Mouse (Mus musculus) limb, embryonic 12.5 days (tissue): ENCODE results near the gene Trhr2. TPM values are rescaled to one million over a fixed set of nuclear protein-coding genes. Genes with fewer than 3 reads are reported as not detected.

Experiments
- ATAC-seq: fragments of 200-750 bp; cut with Nextera tagmentation; 2 replicates; pipeline ENCODE4 v1.8.0; 2017; ENCODE audit warnings: low read depth, moderate TSS enrichment; ENCODE audit not compliant: insufficient number of reproducible peaks, insufficient read depth, low FRiP score, low TSS enrichment
- H3K27ac ChIP-seq: fragments of 300-500 bp; sonication (generic); 2 replicates; pipeline ENCODE4 v1.5.1; 2016; ENCODE audit warnings: mild to moderate bottlenecking, moderate library complexity
- H3K27me3 ChIP-seq: fragments of 300-500 bp; sonication (generic); 2 replicates; pipeline ENCODE4 v1.6.1; 2016; ENCODE audit warnings: mild to moderate bottlenecking, moderate library complexity
- H3K36me3 ChIP-seq: fragments of 300-500 bp; sonication (generic); 2 replicates; pipeline ENCODE4 v1.6.1; 2016; ENCODE audit warnings: mild to moderate bottlenecking, moderate library complexity
- H3K4me1 ChIP-seq: fragments of 300-500 bp; sonication (generic); replicated peaks from 2 replicates; pipeline ENCODE4 v1.6.1; 2016
- H3K4me2 ChIP-seq: fragments of 300-500 bp; sonication (generic); 2 replicates; pipeline ENCODE4 v1.6.1; 2016; ENCODE audit warnings: mild to moderate bottlenecking, moderate library complexity
- H3K4me3 ChIP-seq: fragments of 300-500 bp; sonication (generic); replicated peaks from 2 replicates; pipeline ENCODE4 v1.5.1; 2016; ENCODE audit warnings: mild to moderate bottlenecking
- H3K9ac ChIP-seq: fragments of 300-500 bp; sonication (generic); replicated peaks from 2 replicates; pipeline ENCODE4 v1.6.1; 2016; ENCODE audit warnings: mild to moderate bottlenecking, moderate library complexity
- H3K9me3 ChIP-seq: fragments of 300-500 bp; sonication (generic); 2 replicates; pipeline ENCODE4 v1.6.1; 2016; ENCODE audit warnings: mild to moderate bottlenecking, moderate library complexity
- WGBS: fragments of 180-500 bp; shearing (Covaris S2); methylation state at CpG from one replicate; pipeline ENCODE4 v1.1.7; 2016; 5-methylcytosine and 5-hydroxymethylcytosine counted together
- polyA plus RNA-seq: library from polyadenylated mRNA; unstranded; fragments of >200 nt; fragmentation: Nextera tagmentation; extraction: Ambion mirVana; gene quantifications from 2 replicates; pipeline ENCODE4 v1.2.1, GENCODE M21; 2016

The Trhr2 gene
- polyA plus RNA-seq, 1 experiment from 2014 or later = not detected

DNA sequence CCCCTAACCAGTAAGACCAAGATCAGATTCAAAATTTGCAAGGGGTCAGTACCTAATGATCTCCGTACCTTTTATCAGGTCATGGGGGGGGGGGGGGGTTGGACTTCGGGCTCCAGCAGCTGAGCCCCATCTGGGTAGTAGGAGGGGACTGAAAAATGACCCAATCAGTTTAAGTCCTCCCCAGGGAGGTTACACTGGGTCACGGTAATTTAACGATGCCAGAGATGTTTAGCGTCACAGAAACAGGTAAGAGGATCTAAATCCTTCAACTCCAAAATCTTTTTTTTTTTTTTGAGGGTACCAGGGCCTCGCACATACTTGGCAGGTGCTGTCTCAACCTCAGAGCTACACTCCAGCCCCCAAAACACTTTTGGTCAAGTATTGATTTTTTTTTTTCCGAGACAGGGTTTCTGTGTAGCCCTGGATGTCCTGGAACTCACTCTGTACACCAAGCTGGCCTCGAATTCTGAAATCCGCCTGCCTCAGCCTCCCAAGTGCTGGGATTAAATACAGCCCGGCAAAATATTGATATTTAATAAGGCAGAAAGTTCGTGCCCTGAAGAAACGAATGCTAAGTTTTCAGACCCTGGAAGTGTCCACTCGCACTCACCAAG lies 15.3 kb upstream of the Trhr2 start:
- Histone ChIP-seq H3K9me3 (no peaks in the 10 kb centered on the region), H3K9ac (no peak overlapping the region), H3K4me2 (peak overlapping the region; percentile 87), H3K27ac (no peak overlapping the region), H3K4me3 (peak overlapping the region; percentile 89), H3K36me3 (peaks cover 27% of the 10 kb centered on the region), H3K27me3 (no peaks in the 10 kb centered on the region), H3K4me1 (peaks cover 23% of the 10 kb centered on the region)
- ATAC-seq = peak; percentile 6; the same call in 1 of the 2 replicates
- WGBS = 27% methylated on average over 13 of the region's 13 CpGs

DNA sequence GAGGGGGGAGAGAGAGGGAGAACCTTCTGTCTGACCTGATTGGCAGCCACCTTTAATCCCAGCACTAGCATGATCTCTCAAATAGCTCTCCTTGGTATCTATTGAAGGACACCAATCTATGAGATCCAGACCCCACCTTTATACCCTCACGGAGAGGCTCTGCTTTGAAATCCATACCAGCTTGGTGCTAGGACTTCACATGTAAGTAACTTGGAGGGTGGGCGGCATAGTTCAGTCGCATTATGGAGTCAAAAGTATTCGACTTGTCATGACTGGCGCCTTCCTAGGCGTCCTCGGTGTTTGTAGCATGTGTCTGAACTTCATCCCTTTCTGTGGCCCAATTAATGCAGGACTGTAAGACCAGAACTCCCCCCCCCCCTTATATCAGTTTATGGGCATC lies 14.8 kb upstream of the Trhr2 start:
- H3K27ac ChIP-seq = no peak overlapping the region
- no peak overlapping the region; the same call in 1 of the 2 replicates for H3K4me3 ChIP-seq
- H3K9me3 ChIP-seq = no peaks in the 10 kb centered on the region
- 93% methylated on average over 7 of the region's 7 CpGs for WGBS
- peak overlapping the region; percentile 87 for H3K4me2 ChIP-seq
- ATAC-seq = no peak
- no peak overlapping the region for H3K9ac ChIP-seq
- H3K36me3 ChIP-seq = peaks cover 22% of the 10 kb centered on the region
- no peaks in the 10 kb centered on the region for H3K27me3 ChIP-seq
- H3K4me1 ChIP-seq = peaks cover 23% of the 10 kb centered on the region

GRCm38 (mm10) chr8:122371706-122372105 lies 11.2 kb upstream of the Trhr2 start:
- Histone ChIP-seq H3K4me3 (no peak overlapping the region), H3K36me3 (no peaks in the 10 kb centered on the region), H3K27ac (no peak overlapping the region), H3K4me1 (0 out of 2 replicates have a peak, but pooled peaks cover 8% of the 10 kb centered on the region), H3K4me2 (no peak overlapping the region), H3K9ac (no peak overlapping the region), H3K9me3 (no peaks in the 10 kb centered on the region), H3K27me3 (no peaks in the 10 kb centered on the region; the same call in 1 of the 2 replicates)
- WGBS = 73% methylated on average over 6 of the region's 6 CpGs
- ATAC-seq = no peak

DNA sequence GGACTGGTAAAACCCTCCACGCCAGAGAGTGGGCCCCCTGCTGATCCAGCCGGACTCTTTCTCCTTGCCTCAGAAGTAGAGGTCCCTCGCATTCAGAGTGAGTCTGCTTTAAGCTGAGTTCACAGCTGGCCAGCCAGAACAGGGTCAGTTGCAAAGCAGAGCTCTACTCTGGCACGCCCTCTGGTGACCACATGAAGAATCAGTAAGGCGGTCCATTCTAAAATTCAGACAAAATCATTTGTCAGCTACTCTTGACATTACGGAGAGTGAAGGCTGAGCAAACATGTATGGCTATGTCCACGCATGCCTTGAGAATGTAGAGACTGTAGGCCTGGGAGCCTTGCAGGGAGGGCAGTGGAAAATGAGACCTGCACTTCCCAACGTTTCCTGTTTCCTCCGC lies 9.1 kb upstream of the Trhr2 start:
- 13% methylated on average over 9 of the region's 9 CpGs for WGBS
- no peaks in the 10 kb centered on the region for H3K4me1 ChIP-seq
- 0 out of 2 replicates have a peak, but pooled peaks have one; percentile 32 for ATAC-seq
- H3K36me3 ChIP-seq = no peaks in the 10 kb centered on the region
- H3K4me2 ChIP-seq = no peak overlapping the region
- no peak overlapping the region for H3K4me3 ChIP-seq
- H3K27ac ChIP-seq = no peak overlapping the region
- H3K9ac ChIP-seq = no peak overlapping the region
- H3K27me3 ChIP-seq = no peaks in the 10 kb centered on the region; the same call in 1 of the 2 replicates
- H3K9me3 ChIP-seq = no peaks in the 10 kb centered on the region

GRCm38 (mm10) chr8:122368494-122368893 lies 7.9 kb upstream of the Trhr2 start:
- no peaks in the 10 kb centered on the region for H3K4me1 ChIP-seq
- 74% methylated on average over 10 of the region's 10 CpGs for WGBS
- no peak overlapping the region for H3K4me2 ChIP-seq
- no peak overlapping the region for H3K4me3 ChIP-seq
- no peaks in the 10 kb centered on the region for H3K36me3 ChIP-seq
- no peak overlapping the region for H3K27ac ChIP-seq
- H3K27me3 ChIP-seq = peaks cover 5% of the 10 kb centered on the region; the same call in 1 of the 2 replicates
- no peaks in the 10 kb centered on the region for H3K9me3 ChIP-seq
- no peak for ATAC-seq
- no peak overlapping the region for H3K9ac ChIP-seq

DNA sequence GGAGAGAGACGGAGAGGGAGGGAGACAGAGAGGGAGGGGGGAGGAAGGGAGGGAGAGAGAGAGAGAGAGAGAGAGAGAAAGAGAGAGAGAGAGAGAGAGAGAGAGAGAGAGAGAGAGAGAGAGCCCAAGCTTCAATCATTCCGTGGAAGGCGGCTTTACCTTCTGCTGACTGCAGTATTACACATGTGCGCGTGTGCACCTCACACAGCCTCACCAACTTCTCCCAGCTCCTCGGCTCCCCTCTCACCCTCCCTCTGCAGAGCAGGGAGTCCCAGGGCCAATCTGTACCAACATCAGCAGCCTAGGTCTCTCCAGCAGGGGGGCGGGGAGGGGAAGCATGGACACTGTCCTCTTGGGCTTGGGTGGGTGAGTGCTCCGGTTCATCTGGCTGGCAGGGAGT lies 2.4 kb upstream of the Trhr2 start:
- no peak for ATAC-seq
- 29% methylated on average over 6 of the region's 8 CpGs for WGBS
- H3K9ac ChIP-seq = no peak overlapping the region
- no peaks in the 10 kb centered on the region for H3K36me3 ChIP-seq
- no peaks in the 10 kb centered on the region for H3K9me3 ChIP-seq
- no peak overlapping the region for H3K4me3 ChIP-seq
- peaks cover 30% of the 10 kb centered on the region for H3K27me3 ChIP-seq
- no peak overlapping the region for H3K27ac ChIP-seq
- peaks cover 16% of the 10 kb centered on the region for H3K4me1 ChIP-seq
- H3K4me2 ChIP-seq = no peak overlapping the region

DNA sequence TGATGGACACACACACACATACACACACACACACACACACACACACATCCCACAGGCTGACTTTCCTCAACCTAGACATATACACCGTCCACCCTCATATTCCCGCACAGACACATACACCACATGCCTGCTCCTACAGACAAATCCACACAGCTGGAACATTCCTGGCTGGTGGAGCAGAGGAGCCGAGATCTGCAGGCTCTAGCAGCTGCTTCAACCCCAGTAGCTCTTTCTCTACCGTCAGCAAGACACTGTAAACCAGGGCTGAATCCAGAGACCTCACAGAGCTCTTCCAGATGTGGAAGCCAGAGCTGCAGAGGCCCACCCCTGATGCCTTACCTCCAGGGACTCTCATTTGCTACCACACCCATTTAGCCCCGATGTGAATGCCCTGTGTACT lies 1.7 kb upstream of the Trhr2 start:
- WGBS = 32% methylated on average over 5 of the region's 5 CpGs
- Histone ChIP-seq H3K9ac (no peak overlapping the region), H3K4me3 (no peak overlapping the region), H3K4me1 (peaks cover 16% of the 10 kb centered on the region), H3K4me2 (no peak overlapping the region), H3K27ac (0 out of 2 replicates have a peak overlapping the region, but pooled peaks have one; percentile 29), H3K9me3 (no peaks in the 10 kb centered on the region), H3K36me3 (no peaks in the 10 kb centered on the region), H3K27me3 (peaks cover 37% of the 10 kb centered on the region)
- peak; percentile 23; the same call in 1 of the 2 replicates for ATAC-seq

DNA sequence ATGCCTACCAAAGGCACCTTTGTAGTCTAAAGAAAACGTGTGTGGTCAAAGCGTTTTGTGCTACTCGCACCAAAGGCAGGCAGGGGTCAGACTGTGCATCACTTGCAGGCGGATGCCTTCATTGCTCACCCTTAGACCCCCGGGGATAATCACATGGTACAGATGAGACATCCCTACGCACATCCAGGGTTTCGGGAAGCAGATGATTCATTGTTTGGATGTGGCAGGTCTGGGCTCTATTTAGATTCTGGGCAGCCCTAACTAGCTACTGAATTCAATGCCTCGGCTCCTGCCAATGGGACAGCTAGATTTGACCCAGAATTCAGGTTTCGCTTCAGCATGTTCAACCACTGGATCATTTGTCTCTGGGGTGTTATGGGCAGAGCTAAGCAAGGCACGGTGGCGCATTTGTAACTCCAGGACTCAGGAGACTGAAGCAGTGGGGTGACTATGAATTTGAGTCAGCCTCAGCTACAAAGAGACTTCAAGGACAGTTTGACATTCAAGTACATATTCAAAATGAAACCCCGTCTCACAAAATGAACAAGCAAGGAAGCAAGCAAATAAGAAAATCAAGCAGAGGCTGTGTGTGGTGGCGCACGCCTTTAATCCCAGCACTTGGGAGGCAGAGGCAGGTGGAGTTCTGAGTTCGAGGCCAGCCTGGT lies 1.3 kb downstream of the Trhr2 start:
- H3K9ac ChIP-seq = no peak overlapping the region
- no peak for ATAC-seq
- no peak overlapping the region for H3K4me2 ChIP-seq
- WGBS = 86% methylated on average over 15 of the region's 15 CpGs
- H3K4me1 ChIP-seq = peaks cover 16% of the 10 kb centered on the region
- no peak overlapping the region for H3K27ac ChIP-seq
- H3K9me3 ChIP-seq = no peaks in the 10 kb centered on the region
- H3K27me3 ChIP-seq = peaks cover 49% of the 10 kb centered on the region
- no peaks in the 10 kb centered on the region for H3K36me3 ChIP-seq
- no peak overlapping the region for H3K4me3 ChIP-seq

- WGBS = 80% methylated on average over 5 of the region's 5 CpGs
- Histone ChIP-seq H3K4me1 (peaks cover 10% of the 10 kb centered on the region), H3K9me3 (no peaks in the 10 kb centered on the region), H3K27ac (no peak overlapping the region), H3K4me3 (no peak overlapping the region), H3K27me3 (peaks cover 38% of the 10 kb centered on the region), H3K36me3 (no peaks in the 10 kb centered on the region), H3K4me2 (no peak overlapping the region), H3K9ac (no peak overlapping the region)
- no peak for ATAC-seq
Observed at GRCm38 (mm10) chr8:122357641-122358040, 2.9 kb downstream of the Trhr2 start.

DNA sequence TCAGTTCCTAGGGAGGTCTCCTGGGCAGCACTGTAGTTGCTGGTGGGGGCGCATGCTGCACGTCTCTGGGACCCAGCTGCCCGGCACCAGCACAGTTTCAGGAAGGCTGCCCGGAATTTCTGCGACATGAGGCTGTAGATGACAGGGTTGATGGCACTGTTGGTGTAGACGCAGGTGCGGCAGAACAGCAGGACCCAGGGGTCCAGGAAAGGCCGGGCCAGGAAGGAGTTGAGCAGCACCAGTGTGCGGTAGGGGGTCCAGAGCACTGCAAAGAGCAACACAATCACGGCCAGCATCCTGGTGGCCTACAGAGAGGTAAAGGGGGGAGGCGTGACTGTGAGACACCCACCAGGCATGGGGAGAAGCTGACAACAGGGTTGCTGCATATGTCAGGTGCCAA lies 3.3 kb downstream of the Trhr2 start:
- 54% methylated on average over 11 of the region's 11 CpGs for WGBS
- Histone ChIP-seq H3K4me1 (peaks cover 5% of the 10 kb centered on the region; the same call in 1 of the 2 replicates), H3K9me3 (no peaks in the 10 kb centered on the region), H3K4me3 (no peak overlapping the region), H3K27ac (no peak overlapping the region), H3K36me3 (no peaks in the 10 kb centered on the region), H3K9ac (no peak overlapping the region), H3K27me3 (peaks cover 33% of the 10 kb centered on the region), H3K4me2 (no peak overlapping the region)
- no peak for ATAC-seq

DNA sequence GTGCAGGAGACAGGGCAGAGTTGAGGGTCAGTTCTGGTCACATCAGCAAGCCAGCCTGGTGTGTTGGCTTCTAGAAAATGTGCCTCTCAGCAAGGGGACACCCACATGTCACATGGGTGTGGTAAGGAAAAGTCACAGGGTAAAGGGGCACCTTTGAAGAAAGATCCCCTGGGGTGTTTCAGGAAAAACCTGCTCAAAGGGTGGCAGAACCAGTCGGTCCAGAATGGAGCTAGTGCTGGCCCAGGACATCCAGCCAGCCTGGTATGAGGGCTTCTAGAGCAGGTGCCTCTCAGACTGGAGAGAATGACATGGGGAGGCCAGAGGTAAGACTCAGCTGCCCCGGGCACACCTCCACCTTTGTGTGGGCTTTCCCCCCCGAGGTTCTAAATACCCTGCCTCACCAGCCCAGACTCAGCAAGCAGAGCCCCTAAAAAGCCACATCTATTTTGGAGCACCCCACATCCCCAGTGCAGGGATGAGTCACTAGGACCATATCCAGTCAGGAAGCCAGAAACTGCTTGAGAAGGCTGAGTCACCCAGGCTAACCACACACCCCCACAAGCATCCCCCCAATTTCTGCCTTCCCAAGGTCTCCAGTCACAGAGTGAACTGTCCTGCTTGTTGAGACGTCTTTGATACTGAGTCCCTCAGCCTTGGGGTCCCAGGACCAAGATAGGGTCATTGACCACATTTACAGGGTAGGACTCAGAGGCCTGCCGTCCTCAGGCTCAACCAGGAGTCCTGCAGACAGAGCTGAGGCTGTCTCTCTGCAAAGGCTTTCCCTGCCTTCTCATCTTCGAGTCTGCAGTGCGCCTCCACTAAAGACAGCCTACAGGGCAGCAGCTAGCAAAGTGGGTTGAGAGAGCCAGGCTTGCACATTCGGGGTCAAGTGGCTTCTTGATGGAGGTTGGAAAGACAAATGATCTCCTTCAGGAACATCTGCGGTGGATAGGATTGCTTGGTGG lies 4.6 kb downstream of the Trhr2 start:
- H3K4me3 ChIP-seq = no peak overlapping the region
- no peaks in the 10 kb centered on the region for H3K36me3 ChIP-seq
- WGBS = 65% methylated on average over 9 of the region's 9 CpGs
- no peak overlapping the region for H3K27ac ChIP-seq
- H3K9me3 ChIP-seq = no peaks in the 10 kb centered on the region
- no peak overlapping the region for H3K4me2 ChIP-seq
- peaks cover 33% of the 10 kb centered on the region for H3K27me3 ChIP-seq
- H3K9ac ChIP-seq = no peak overlapping the region
- H3K4me1 ChIP-seq = no peaks in the 10 kb centered on the region
- no peak for ATAC-seq
